Mouse (Mus musculus) lung, adult 2 months (tissue): ENCODE data around the gene AW011738. TPM values are rescaled to one million over a fixed set of nuclear protein-coding genes. Genes with fewer than 3 reads are reported as not detected.

Experiments
- DNase-seq: peaks from one replicate; pipeline ENCODE4 v3.0.0; 2022
- H3K4me1 ChIP-seq: fragments of 200-500 bp; 2 replicates; pipeline ENCODE4 v1.6.1; 2011; ENCODE audit warnings: low read length; ENCODE audit not compliant: control insufficient read depth, insufficient read depth
- H3K4me3 ChIP-seq: fragments of 200-500 bp; replicated peaks from 2 replicates; pipeline ENCODE3; 2011; ENCODE audit warnings: low read depth, mild to moderate bottlenecking, control low read depth, low read length; ENCODE audit errors: extremely low read depth
- CTCF ChIP-seq: fragments of 200-500 bp; IDR thresholded peaks from 2 replicates; pipeline ENCODE4 v1.5.1; 2011; ENCODE audit warnings: mild to moderate bottlenecking, low read length, control low read depth; ENCODE audit not compliant: insufficient read depth
- POLR2A ChIP-seq: fragments of 200-500 bp; IDR thresholded peaks from 2 replicates; pipeline ENCODE4 v1.6.1; 2011; ENCODE audit warnings: low read depth, mild to moderate bottlenecking, control low read depth, low read length, borderline replicate concordance; ENCODE audit errors: extremely low read depth
- WGBS: fragments of 180-500 bp; shearing (Covaris S2); methylation state at CpG from one replicate; pipeline ENCODE4 v1.1.7; 2018; 5-methylcytosine and 5-hydroxymethylcytosine counted together
- polyA plus RNA-seq: library from polyadenylated mRNA; depleted of rRNA; stranded (reverse); fragments of >200 nt; gene quantifications from 2 replicates; pipeline ENCODE4 v1.2.3, GENCODE M21; 2012; rRNA removed

The AW011738 gene
- polyA plus RNA-seq, 1 experiment, result 4.6 TPM

DNA sequence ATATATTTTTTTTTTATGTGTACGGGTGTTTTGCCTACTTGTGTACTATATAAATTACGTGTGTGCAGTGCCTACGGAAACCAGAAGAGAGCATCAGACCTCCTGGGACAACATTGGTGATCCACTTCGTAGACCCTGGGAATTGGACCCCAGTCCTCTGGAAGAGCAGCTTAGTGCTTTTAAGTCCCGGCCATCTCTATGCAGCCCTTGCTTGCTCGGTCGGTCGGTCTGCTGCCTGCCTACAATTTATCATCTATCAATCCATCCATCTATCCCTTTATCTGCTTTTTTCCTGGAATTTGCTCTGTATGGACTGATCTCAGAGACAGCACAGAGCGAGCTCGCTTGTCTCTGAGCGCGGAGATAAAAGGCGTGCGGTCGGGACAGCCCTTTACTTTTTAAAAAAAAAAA is 32.3 kb downstream of the AW011738 start:
- no peak for DNase-seq
- Histone ChIP-seq H3K4me1 (peaks cover 6% of the 10 kb centered on the region), H3K4me3 (peak overlapping the region; percentile 59)
- no peak for TF ChIP-seq POLR2A
- TF ChIP-seq CTCF, result no peak
- WGBS, result under 1% methylated on average over 15 of the region's 15 CpGs

DNA sequence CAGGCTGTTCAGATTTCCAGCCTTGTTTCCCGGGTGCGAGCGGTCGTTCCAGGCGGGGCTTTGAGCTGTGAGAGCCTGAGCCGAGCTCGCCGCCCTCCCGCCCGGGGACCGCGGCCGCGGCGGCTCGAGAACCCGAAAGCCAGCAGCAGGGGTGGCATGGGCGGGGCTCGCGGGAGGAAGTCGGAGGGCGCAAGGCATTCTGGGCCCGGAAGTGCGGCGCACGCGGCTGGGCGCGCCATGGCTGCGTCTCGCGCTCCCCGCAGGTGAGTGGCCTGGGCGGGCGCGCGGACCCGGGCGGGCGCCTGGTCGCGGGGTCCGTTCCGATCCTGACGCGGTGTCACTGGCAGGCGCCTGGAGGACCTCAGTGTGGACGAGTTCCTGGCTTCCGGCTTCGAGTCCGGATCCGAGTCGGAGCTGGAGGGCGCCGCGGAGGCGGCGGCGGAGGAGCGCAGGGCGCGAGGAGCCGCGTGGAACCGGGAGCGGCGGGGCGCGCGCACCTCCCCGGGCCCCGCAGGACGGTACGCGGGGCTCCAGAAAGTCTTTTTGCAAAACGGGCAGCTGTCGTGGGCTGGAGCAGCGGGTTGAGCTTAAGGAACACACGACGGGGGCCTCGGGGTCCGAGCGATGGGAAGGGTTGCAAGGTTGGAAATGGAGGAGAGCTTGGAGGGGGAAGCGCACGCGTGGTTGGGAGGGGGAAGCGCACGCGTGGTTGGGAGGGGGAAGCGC is 32.9 kb downstream of the AW011738 start, which contains the start of gene Noc2l:
TSS of gene Noc2l (plus strand) at position 203 of the 726 bp plus-strand sequence.
- H3K4me3 ChIP-seq, result peak within 1 kb of the TSS; percentile 83
- peak; percentile 87 for DNase-seq
- WGBS, result under 1% methylated on average over 90 of the region's 90 CpGs
- H3K4me1 ChIP-seq, result peaks cover 6% of the 10 kb centered on the region
- TF ChIP-seq CTCF (no peak), POLR2A (peak; percentile 76; the same call in 1 of the 2 replicates)

DNA sequence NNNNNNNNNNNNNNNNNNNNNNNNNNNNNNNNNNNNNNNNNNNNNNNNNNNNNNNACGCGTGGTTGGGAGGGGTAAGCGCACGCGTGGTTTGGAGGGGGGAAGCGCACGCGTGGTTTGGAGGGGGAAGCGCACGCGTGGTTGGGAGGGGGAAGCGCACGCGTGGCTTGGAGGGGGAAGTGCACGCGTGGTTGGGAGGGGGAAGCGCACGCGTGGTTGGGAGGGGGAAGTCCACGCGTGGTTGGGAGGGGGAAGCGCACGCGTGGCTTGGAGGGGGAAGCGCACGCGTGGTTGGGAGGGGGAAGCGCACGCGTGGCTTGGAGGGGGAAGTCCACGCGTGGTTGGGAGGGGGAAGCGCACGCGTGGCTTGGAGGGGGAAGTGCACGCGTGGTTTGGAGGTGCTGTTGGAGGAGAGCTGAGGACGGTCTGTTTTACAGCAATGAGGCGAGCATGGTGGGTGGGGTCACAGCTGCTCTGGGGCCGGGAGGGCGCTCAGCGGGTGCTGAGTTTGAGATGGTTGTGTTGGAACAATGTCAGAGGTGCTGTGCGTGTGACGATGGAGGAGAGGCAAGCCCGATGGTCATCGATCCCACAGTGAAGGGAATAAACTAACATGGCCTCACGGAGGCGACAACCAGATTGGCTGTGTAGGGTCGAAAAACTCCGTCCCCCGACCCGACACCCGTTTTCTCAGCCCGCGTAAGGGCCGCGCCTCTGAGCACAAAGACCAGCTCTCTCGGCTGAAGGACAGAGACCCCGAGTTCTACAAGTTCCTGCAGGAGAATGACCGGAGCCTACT is 33.7 kb downstream of the AW011738 start:
- DNase-seq, result no peak
- WGBS, result 24% methylated on average over 58 of the region's 60 CpGs
- no peak for TF ChIP-seq CTCF
- TF ChIP-seq POLR2A, result no peak
- Histone ChIP-seq H3K4me3 (no peak overlapping the region), H3K4me1 (peaks cover 6% of the 10 kb centered on the region)

DNA sequence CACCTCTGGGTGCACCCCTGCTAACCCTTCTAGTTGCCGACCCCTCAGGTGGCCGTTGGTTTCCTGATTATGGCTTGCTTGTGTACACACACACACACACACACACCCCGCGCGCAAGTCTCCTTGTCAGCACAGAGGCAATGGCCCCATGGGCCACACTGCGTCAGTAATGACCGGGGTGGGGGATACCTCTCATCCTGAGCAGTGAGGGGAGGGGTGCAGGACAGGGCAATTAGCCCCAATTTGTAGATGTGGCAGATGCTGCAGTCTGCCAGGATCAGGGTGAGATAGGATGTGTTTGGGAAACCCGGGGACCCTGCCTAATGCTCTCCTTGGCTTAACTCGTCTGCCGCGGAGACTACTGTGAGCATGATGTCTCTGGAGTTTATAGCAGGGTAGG is 46.5 kb downstream of the AW011738 start:
- no peak for DNase-seq
- Histone ChIP-seq H3K4me1 (peaks cover 4% of the 10 kb centered on the region), H3K4me3 (no peak overlapping the region)
- 62% methylated on average over 11 of the region's 11 CpGs for WGBS
- TF ChIP-seq POLR2A (no peak), CTCF (no peak)

DNA sequence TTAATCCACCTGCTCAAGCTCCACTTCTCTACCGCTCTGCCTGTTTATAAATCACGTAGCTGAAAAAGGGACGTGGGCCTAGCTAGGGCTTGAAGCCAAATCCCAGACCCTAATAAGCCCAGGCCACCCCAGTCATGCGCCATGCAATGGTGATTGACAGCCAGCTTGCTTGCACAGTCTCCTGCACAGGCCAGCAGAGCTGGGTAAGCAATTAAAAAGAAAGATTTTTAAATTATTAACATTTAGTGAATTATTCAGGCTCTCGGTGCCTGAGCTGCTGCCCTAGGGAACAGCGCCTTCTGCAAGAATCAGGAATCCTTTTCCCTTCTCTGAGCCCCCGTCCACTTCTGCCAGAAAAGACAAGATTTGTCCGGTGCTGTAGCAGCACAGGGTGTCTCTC is 48.0 kb downstream of the AW011738 start:
- H3K4me1 ChIP-seq, result peaks cover 7% of the 10 kb centered on the region
- no peak overlapping the region for H3K4me3 ChIP-seq
- TF ChIP-seq POLR2A (no peak), CTCF (no peak)
- WGBS, result 61% methylated on average over 8 of the region's 8 CpGs
- DNase-seq, result no peak

DNA sequence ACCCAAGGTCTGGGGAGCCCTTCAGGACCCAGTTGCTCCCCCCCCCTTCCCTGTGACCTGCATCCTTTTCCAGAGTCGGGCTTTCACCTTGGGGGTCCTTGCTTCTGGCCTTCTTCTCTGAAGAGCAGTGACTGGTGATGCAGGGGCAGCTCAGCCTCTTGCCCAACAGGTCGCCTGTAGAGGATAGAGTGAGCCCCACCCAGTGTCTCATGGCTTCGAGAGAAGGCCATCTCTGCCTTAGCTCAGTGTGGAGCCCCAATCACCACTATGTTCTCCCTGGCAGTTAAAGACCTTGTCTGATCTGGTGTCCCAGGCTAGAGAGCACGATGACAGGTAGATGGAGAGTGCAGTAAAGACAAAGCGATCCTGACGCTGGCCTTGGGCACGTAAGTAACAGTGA is 49.0 kb downstream of the AW011738 start:
- DNase-seq, result no peak
- TF ChIP-seq CTCF (no peak), POLR2A (no peak)
- WGBS, result 32% methylated on average over 7 of the region's 7 CpGs

DNA sequence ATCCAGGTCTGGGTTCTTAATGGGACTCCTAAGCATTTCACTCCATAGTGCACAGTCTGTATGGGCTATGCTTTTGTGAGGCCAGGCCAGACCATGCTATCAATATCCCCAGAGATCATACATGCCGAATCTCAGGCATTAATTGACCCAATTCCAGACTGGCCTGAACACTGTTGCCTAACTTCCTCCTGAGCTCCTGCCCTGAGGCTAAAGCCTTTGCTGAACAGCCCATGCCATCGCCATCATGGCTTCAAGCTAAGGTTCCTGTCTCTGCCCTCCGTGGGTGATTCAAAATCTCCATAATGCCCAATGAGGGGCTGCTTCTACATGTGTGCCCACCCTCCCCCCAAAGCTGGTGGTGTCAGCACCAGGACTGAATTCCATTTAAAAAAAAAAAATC is 49.5 kb downstream of the AW011738 start:
- no peak for DNase-seq
- 41% methylated on average over 3 of the region's 3 CpGs for WGBS
- no peak overlapping the region for H3K4me3 ChIP-seq
- TF ChIP-seq CTCF (no peak), POLR2A (no peak)
- peaks cover 7% of the 10 kb centered on the region for H3K4me1 ChIP-seq

More for the DNA sequence above, 49.0 kb downstream of the AW011738 start:
- peaks cover 7% of the 10 kb centered on the region for H3K4me1 ChIP-seq
- no peak overlapping the region for H3K4me3 ChIP-seq

DNA sequence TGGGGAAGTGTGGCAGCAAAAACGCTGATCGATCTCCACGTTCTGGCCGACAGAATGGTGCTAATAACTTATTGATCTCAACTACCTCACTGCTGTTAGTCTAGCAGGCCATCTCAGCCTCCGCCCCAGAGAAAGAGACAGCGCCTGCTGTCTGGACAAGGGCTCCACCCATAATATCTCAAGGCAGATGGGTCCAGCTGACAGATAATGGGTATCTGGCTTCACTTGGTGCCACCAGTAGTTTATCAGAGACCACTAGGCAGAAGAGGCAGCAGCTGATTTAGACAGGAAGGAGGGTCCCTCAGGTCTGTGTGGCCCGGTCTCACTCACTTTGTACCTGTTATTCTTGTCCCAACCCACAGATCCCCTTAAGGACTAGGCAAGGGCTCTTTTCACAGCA is 49.9 kb downstream of the AW011738 start:
- peaks cover 7% of the 10 kb centered on the region for H3K4me1 ChIP-seq
- H3K4me3 ChIP-seq, result no peak overlapping the region
- no peak for DNase-seq
- no peak for TF ChIP-seq CTCF
- TF ChIP-seq POLR2A, result no peak
- 51% methylated on average over 7 of the region's 7 CpGs for WGBS

DNA sequence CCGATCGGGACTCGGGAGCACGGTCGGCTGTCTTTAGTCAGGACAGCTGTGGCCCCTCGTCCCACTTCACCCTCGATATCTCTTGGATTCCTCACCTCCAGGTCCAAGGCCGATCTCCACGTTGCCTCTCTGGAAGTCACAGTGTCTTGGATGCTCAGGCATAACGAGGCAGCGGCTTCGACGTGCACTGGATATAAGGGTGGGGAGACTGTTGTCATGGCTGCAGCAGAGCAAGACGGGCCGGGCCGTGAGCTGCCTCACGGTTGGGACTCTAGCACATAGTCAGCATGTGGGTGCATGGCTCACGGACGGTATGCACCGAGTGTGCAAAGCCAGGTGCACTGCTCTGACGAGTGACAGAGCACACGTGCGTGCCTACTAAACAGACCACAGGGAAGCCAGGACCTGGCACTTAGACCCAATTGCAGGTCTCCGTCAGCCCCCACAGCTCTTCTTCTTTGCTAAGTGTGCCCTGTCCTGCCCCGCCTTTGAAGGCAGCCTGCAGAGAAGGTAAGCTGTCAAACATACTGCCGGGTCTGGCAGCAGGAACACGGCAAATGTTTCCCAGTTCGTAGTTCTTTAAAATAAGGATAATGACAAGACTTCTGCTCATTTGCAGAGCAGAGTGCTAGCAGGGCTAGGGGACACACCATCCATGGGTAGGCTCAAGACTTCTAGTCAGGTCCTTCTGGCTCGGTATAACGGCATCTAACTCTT is 51.4 kb downstream of the AW011738 start:
- TF ChIP-seq POLR2A (no peak), CTCF (no peak)
- 5% methylated on average over 30 of the region's 30 CpGs for WGBS
- DNase-seq, result no peak
- Histone ChIP-seq H3K4me3 (no peak overlapping the region), H3K4me1 (peaks cover 7% of the 10 kb centered on the region)

Other genes with a start within 250 kb of the AW011738 start
- gene C1qtnf12, start 241.0 kb upstream of the AW011738 start, polyA plus RNA-seq, result 22.1 and 23.1 TPM in 2 replicates
- gene B3galt6, start 210.7 kb upstream of the AW011738 start, polyA plus RNA-seq, result 6.1 and 7.4 TPM in 2 replicates
- 54.3 and 63.6 TPM in 2 replicates for gene Sdf4, start 210.4 kb upstream of the AW011738 start, polyA plus RNA-seq
- 5.4 and 7.3 TPM in 2 replicates for gene Tnfrsf4, start 189.5 kb upstream of the AW011738 start, polyA plus RNA-seq
- 4.3 and 5.2 TPM in 2 replicates for gene Tnfrsf18, start 177.1 kb upstream of the AW011738 start, polyA plus RNA-seq
- 5.8 and 7.2 TPM in 2 replicates for gene Ttll10, start 143.9 kb upstream of the AW011738 start, polyA plus RNA-seq
- 13.8 and 16.3 TPM in 2 replicates for gene 9430015G10Rik, start 93.3 kb upstream of the AW011738 start, polyA plus RNA-seq
- 0.32 and 2.7 TPM in 2 replicates for gene Rnf223, start 72.8 kb upstream of the AW011738 start, polyA plus RNA-seq
- gene Agrn, start 5.8 kb upstream of the AW011738 start, polyA plus RNA-seq, result 190 and 214 TPM in 2 replicates
- 8.1 and 12.2 TPM in 2 replicates for gene Isg15, start 2.5 kb upstream of the AW011738 start, polyA plus RNA-seq
- 2.0 and 6.0 TPM in 2 replicates for gene Perm1, start 12.6 kb downstream of the AW011738 start, polyA plus RNA-seq
- gene Plekhn1, start 31.6 kb downstream of the AW011738 start, polyA plus RNA-seq, result 61.9 and 78.1 TPM in 2 replicates
- 44.1 and 54.6 TPM in 2 replicates for gene Noc2l, start 32.7 kb downstream of the AW011738 start, polyA plus RNA-seq
- gene Samd11, start 52.4 kb downstream of the AW011738 start, polyA plus RNA-seq, result 0.22 and 2.9 TPM in 2 replicates
- not detected in 2 replicates for gene Vmn2r-ps159, start 127.8 kb downstream of the AW011738 start, polyA plus RNA-seq